Mouse (Mus musculus) kidney, adult 2 months (tissue): ENCODE measurements around the gene Ube2u. TPM values are rescaled to one million over a fixed set of nuclear protein-coding genes. Genes with fewer than 3 reads are reported as not detected.
"Not testable (repeated sequence)": the region's sequence is repeated elsewhere in the genome, so short reads cannot be mapped to it uniquely, and the experiment has no call there.

Source experiments
- DNase-seq: peaks from one replicate; pipeline ENCODE4 v3.0.0; 2021
- H3K27ac ChIP-seq: fragments of 200-500 bp; 2 replicates; pipeline ENCODE4 v1.5.1; 2012; ENCODE audit warnings: low read depth, low read length, control low read depth, inconsistent platforms; ENCODE audit not compliant: insufficient read depth
- H3K27me3 ChIP-seq: fragments of 200-500 bp; replicated peaks from 2 replicates; pipeline ENCODE4 v1.6.1; 2012; ENCODE audit warnings: mild to moderate bottlenecking, moderate library complexity, low read length, inconsistent platforms; ENCODE audit not compliant: control insufficient read depth, insufficient read depth
- H3K36me3 ChIP-seq: fragments of 200-500 bp; 2 replicates; pipeline ENCODE4 v1.6.1; 2012; ENCODE audit warnings: mild to moderate bottlenecking, moderate library complexity, low read length, inconsistent platforms; ENCODE audit not compliant: control insufficient read depth, insufficient read depth
- H3K4me1 ChIP-seq: fragments of 200-500 bp; 2 replicates; pipeline ENCODE4 v1.6.1; 2011; ENCODE audit warnings: low read length; ENCODE audit not compliant: control insufficient read depth, insufficient read depth
- H3K4me3 ChIP-seq: fragments of 200-500 bp; 2 replicates; pipeline ENCODE4 v1.5.1; 2011; ENCODE audit warnings: mild to moderate bottlenecking, low read depth, low read length, control low read depth; ENCODE audit not compliant: insufficient read depth
- CTCF ChIP-seq: fragments of 200-500 bp; conservative IDR thresholded peaks from 2 replicates; pipeline ENCODE4 v1.5.1; 2011; ENCODE audit warnings: low read depth, mild to moderate bottlenecking, control low read depth, low read length, moderate library complexity, mixed read lengths; ENCODE audit not compliant: insufficient read depth, insufficient read length
- POLR2A ChIP-seq: fragments of 200-500 bp; IDR thresholded peaks from one replicate; pipeline ENCODE4 v1.6.1; 2011; ENCODE audit warnings: low read depth, low read length, control low read depth
- WGBS: fragments of 180-500 bp; shearing (Covaris S2); methylation state at CpG from one replicate; pipeline ENCODE4 v1.1.7; 2018; 5-methylcytosine and 5-hydroxymethylcytosine counted together
- polyA plus RNA-seq: library from polyadenylated mRNA; depleted of rRNA; stranded (reverse); fragments of >200 nt; gene quantifications from 2 replicates; pipeline ENCODE4 v1.2.3, GENCODE M21; 2012

Ube2u gene
- polyA plus RNA-seq, 1 experiment: 1.7 TPM

GRCm38 (mm10) chr4:100495176-100495575, 16.5 kb downstream of the Ube2u start:
- TF ChIP-seq CTCF: no peak
- no peak for TF ChIP-seq POLR2A
- H3K36me3 ChIP-seq: no peaks in the 10 kb centered on the region
- H3K27ac ChIP-seq: no peak overlapping the region
- H3K4me3 ChIP-seq: no peak overlapping the region
- 91% methylated on average over 3 of the region's 3 CpGs for WGBS
- no peaks in the 10 kb centered on the region for H3K4me1 ChIP-seq
- no peaks in the 10 kb centered on the region for H3K27me3 ChIP-seq
- DNase-seq: no peak

- TF ChIP-seq POLR2A (no peak), CTCF (no peak)
- 83% methylated on average over 1 of the region's 1 CpGs for WGBS
- no peak overlapping the region for H3K4me3 ChIP-seq
- no peaks in the 10 kb centered on the region for H3K27me3 ChIP-seq
- no peak overlapping the region for H3K27ac ChIP-seq
- no peaks in the 10 kb centered on the region for H3K36me3 ChIP-seq
- no peaks in the 10 kb centered on the region for H3K4me1 ChIP-seq
- DNase-seq: no peak
These were observed 17.9 kb downstream of the Ube2u start for GRCm38 (mm10) chr4:100496521-100496920.

- Histone ChIP-seq H3K27me3 (no peaks in the 10 kb centered on the region), H3K36me3 (no peaks in the 10 kb centered on the region), H3K4me3 (no peak overlapping the region), H3K27ac (no peak overlapping the region), H3K4me1 (no peaks in the 10 kb centered on the region)
- WGBS: 63% methylated on average over 6 of the region's 6 CpGs
- TF ChIP-seq POLR2A: no peak
- peak; percentile 56 for TF ChIP-seq CTCF
- peak; percentile 7 for DNase-seq
These were observed 19.5 kb downstream of the Ube2u start for GRCm38 (mm10) chr4:100498192-100498591.

GRCm38 (mm10) chr4:100499037-100499601, 20.5 kb downstream of the Ube2u start:
- WGBS: 92% methylated on average over 7 of the region's 7 CpGs
- not testable (repeated sequence) for H3K27ac ChIP-seq, H3K4me3 ChIP-seq, H3K36me3 ChIP-seq, DNase-seq, H3K27me3 ChIP-seq, H3K4me1 ChIP-seq

- DNase-seq: no peak
- WGBS: 86% methylated on average over 2 of the region's 2 CpGs
- no peaks in the 10 kb centered on the region for H3K4me1 ChIP-seq
- H3K36me3 ChIP-seq: no peaks in the 10 kb centered on the region
- H3K27ac ChIP-seq: no peak overlapping the region
- TF ChIP-seq CTCF (no peak), POLR2A (no peak)
- no peaks in the 10 kb centered on the region for H3K27me3 ChIP-seq
- no peak overlapping the region for H3K4me3 ChIP-seq
These were observed 24.7 kb downstream of the Ube2u start for GRCm38 (mm10) chr4:100503337-100503736.

GRCm38 (mm10) chr4:100517646-100518045, 39.0 kb downstream of the Ube2u start:
- TF ChIP-seq CTCF (no peak), POLR2A (no peak)
- H3K4me1 ChIP-seq: no peaks in the 10 kb centered on the region; the same call in 1 of the 2 replicates
- H3K4me3 ChIP-seq: no peak overlapping the region
- no peaks in the 10 kb centered on the region for H3K27me3 ChIP-seq
- 69% methylated on average over 2 of the region's 2 CpGs for WGBS
- DNase-seq: no peak
- H3K27ac ChIP-seq: no peak overlapping the region
- H3K36me3 ChIP-seq: no peaks in the 10 kb centered on the region

GRCm38 (mm10) chr4:100522534-100522933, 43.9 kb downstream of the Ube2u start:
- no peak overlapping the region for H3K27ac ChIP-seq
- no peak overlapping the region for H3K4me3 ChIP-seq
- DNase-seq: no peak
- H3K4me1 ChIP-seq: no peaks in the 10 kb centered on the region; the same call in 1 of the 2 replicates
- H3K27me3 ChIP-seq: no peaks in the 10 kb centered on the region
- no peak for TF ChIP-seq CTCF
- no peaks in the 10 kb centered on the region for H3K36me3 ChIP-seq
- 52% methylated on average over 6 of the region's 6 CpGs for WGBS

- Histone ChIP-seq H3K27ac (no peak overlapping the region), H3K4me3 (no peak overlapping the region), H3K4me1 (no peaks in the 10 kb centered on the region), H3K36me3 (no peaks in the 10 kb centered on the region), H3K27me3 (no peaks in the 10 kb centered on the region)
- no peak for DNase-seq
- 78% methylated on average over 4 of the region's 4 CpGs for WGBS
- TF ChIP-seq CTCF: no peak
- TF ChIP-seq POLR2A: no peak
These were observed 46.1 kb downstream of the Ube2u start for GRCm38 (mm10) chr4:100524741-100525140.
